Mouse (Mus musculus) forebrain, postnatal 0 days (tissue): ENCODE results near the gene Rexo5. TPM values are rescaled to one million over a fixed set of nuclear protein-coding genes. Genes with fewer than 3 reads are reported as not detected.

Experiments used
- ATAC-seq: fragments of 200-750 bp; cut with Nextera tagmentation; 2 replicates; pipeline ENCODE4 v1.8.0; 2017; ENCODE audit warnings: mild to moderate bottlenecking, moderate library complexity
- DNase-seq: peaks from one replicate; pipeline ENCODE4 v3.0.0-alpha.2; 2015
- H3K27ac ChIP-seq: fragments of 300-500 bp; sonication (generic); 2 replicates; pipeline ENCODE4 v1.5.1; 2014; ENCODE audit warnings: low read depth, mild to moderate bottlenecking, antibody characterized with exemption, low read length, moderate library complexity, mixed read lengths
- H3K27me3 ChIP-seq: fragments of 300-500 bp; sonication (generic); 2 replicates; pipeline ENCODE4 v1.6.1; 2014; ENCODE audit warnings: mild to moderate bottlenecking, low read length, mixed read lengths; ENCODE audit not compliant: insufficient read depth
- H3K36me3 ChIP-seq: fragments of 300-500 bp; sonication (generic); 2 replicates; pipeline ENCODE4 v1.6.1; 2014; ENCODE audit warnings: mild to moderate bottlenecking, moderate library complexity; ENCODE audit not compliant: insufficient read depth
- H3K4me1 ChIP-seq: fragments of 300-500 bp; sonication (generic); 2 replicates; pipeline ENCODE4 v1.6.1; 2014; ENCODE audit warnings: antibody characterized with exemption; ENCODE audit not compliant: insufficient read depth
- H3K4me2 ChIP-seq: fragments of 300-500 bp; sonication (generic); 2 replicates; pipeline ENCODE4 v1.6.1; 2014; ENCODE audit warnings: low read depth, mild to moderate bottlenecking, moderate library complexity
- H3K4me3 ChIP-seq: fragments of 300-500 bp; sonication (generic); 2 replicates; pipeline ENCODE4 v1.5.1; 2014; ENCODE audit warnings: low read depth, low read length, mixed read lengths
- H3K9ac ChIP-seq: fragments of 300-500 bp; sonication (generic); 2 replicates; pipeline ENCODE4 v1.6.1; 2014; ENCODE audit warnings: mild to moderate bottlenecking
- H3K9me3 ChIP-seq: fragments of 300-500 bp; sonication (generic); 2 replicates; pipeline ENCODE4 v1.6.1; 2016; ENCODE audit warnings: low read length
- CTCF ChIP-seq: sonication (generic); IDR thresholded peaks from 2 replicates; pipeline ENCODE4 v1.5.1; 2016; ENCODE audit warnings: antibody characterized with exemption, control low read depth, low read depth
- WGBS: fragments of 180-500 bp; shearing (Covaris S2); extraction: QIAGEN DNeasy Blood & Tissue Kit; methylation state at CpG from one replicate; pipeline ENCODE4 v1.1.7; 2014; 5-methylcytosine and 5-hydroxymethylcytosine counted together
- polyA plus RNA-seq: library from polyadenylated mRNA; unstranded; fragments of >200 nt; fragmentation: Nextera tagmentation; extraction: Ambion mirVana; gene quantifications from 2 replicates; pipeline ENCODE4 v1.2.1, GENCODE M21; 2015
- total RNA-seq: library from RNA; depleted of rRNA; stranded (reverse); fragments of >200 nt; gene quantifications from 2 replicates; pipeline ENCODE4 v1.2.3, GENCODE M21; 2014

Gene Rexo5
- total and polyA plus RNA-seq, 2 experiments from 2014 or later = 5.2 to 5.4 TPM

- H3K9ac ChIP-seq = no peak overlapping the region
- H3K27me3 ChIP-seq = no peaks in the 10 kb centered on the region
- no peaks in the 10 kb centered on the region for H3K9me3 ChIP-seq
- H3K27ac ChIP-seq = no peak overlapping the region
- no peak overlapping the region for H3K4me2 ChIP-seq
- no peak for TF ChIP-seq CTCF
- no peaks in the 10 kb centered on the region for H3K36me3 ChIP-seq
- 70% methylated on average over 4 of the region's 4 CpGs for WGBS
- H3K4me3 ChIP-seq = no peak overlapping the region
- no peak for DNase-seq
- no peaks in the 10 kb centered on the region for H3K4me1 ChIP-seq
- ATAC-seq = no peak
Observed at GRCm38 (mm10) chr7:119762166-119762697, 31.6 kb upstream of the Rexo5 start.

GRCm38 (mm10) chr7:119764377-119764776 lies 29.4 kb upstream of the Rexo5 start:
- no peak overlapping the region for H3K4me3 ChIP-seq
- TF ChIP-seq CTCF = no peak
- no peak overlapping the region for H3K27ac ChIP-seq
- H3K9ac ChIP-seq = no peak overlapping the region
- no peaks in the 10 kb centered on the region for H3K4me1 ChIP-seq
- no peak overlapping the region for H3K4me2 ChIP-seq
- H3K36me3 ChIP-seq = no peaks in the 10 kb centered on the region
- WGBS = 93% methylated on average over 3 of the region's 3 CpGs
- H3K9me3 ChIP-seq = no peaks in the 10 kb centered on the region
- no peak for DNase-seq
- no peak for ATAC-seq
- H3K27me3 ChIP-seq = no peaks in the 10 kb centered on the region

- ATAC-seq (no peak), DNase-seq (no peak)
- Histone ChIP-seq H3K4me3 (no peak overlapping the region), H3K36me3 (no peaks in the 10 kb centered on the region), H3K4me1 (no peaks in the 10 kb centered on the region), H3K9ac (no peak overlapping the region), H3K4me2 (no peak overlapping the region), H3K9me3 (no peaks in the 10 kb centered on the region), H3K27ac (no peak overlapping the region), H3K27me3 (no peaks in the 10 kb centered on the region)
- TF ChIP-seq CTCF = no peak
- 86% methylated on average over 6 of the region's 6 CpGs for WGBS
Observed at GRCm38 (mm10) chr7:119766996-119767395, 26.8 kb upstream of the Rexo5 start.

- ATAC-seq = no peak
- WGBS = 91% methylated on average over 8 of the region's 8 CpGs
- no peak for TF ChIP-seq CTCF
Observed at GRCm38 (mm10) chr7:119769895-119770294, 23.9 kb upstream of the Rexo5 start.

GRCm38 (mm10) chr7:119783453-119783852 lies 10.4 kb upstream of the Rexo5 start:
- H3K9me3 ChIP-seq = no peaks in the 10 kb centered on the region
- no peak for ATAC-seq
- WGBS = 94% methylated on average over 2 of the region's 2 CpGs
- no peak overlapping the region for H3K27ac ChIP-seq
- no peak overlapping the region for H3K4me2 ChIP-seq
- H3K4me1 ChIP-seq = no peaks in the 10 kb centered on the region
- H3K27me3 ChIP-seq = no peaks in the 10 kb centered on the region
- H3K4me3 ChIP-seq = no peak overlapping the region
- no peak for DNase-seq
- no peak overlapping the region for H3K9ac ChIP-seq
- TF ChIP-seq CTCF = no peak
- peaks cover 21% of the 10 kb centered on the region for H3K36me3 ChIP-seq

More at GRCm38 (mm10) chr7:119769895-119770294, 23.9 kb upstream of the Rexo5 start:
- Histone ChIP-seq H3K4me1 (no peaks in the 10 kb centered on the region), H3K27ac (no peak overlapping the region), H3K27me3 (no peaks in the 10 kb centered on the region), H3K4me2 (no peak overlapping the region), H3K9ac (no peak overlapping the region), H3K4me3 (no peak overlapping the region), H3K9me3 (no peaks in the 10 kb centered on the region), H3K36me3 (no peaks in the 10 kb centered on the region)
- DNase-seq = no peak

- Histone ChIP-seq H3K27me3 (no peaks in the 10 kb centered on the region), H3K4me1 (no peaks in the 10 kb centered on the region), H3K36me3 (peaks cover 28% of the 10 kb centered on the region), H3K4me2 (no peak overlapping the region), H3K27ac (no peak overlapping the region), H3K9ac (no peak overlapping the region), H3K9me3 (no peaks in the 10 kb centered on the region), H3K4me3 (no peak overlapping the region)
- DNase-seq = no peak
- no peak for TF ChIP-seq CTCF
- ATAC-seq = no peak
- WGBS = 89% methylated on average over 5 of the region's 5 CpGs
Observed at GRCm38 (mm10) chr7:119784908-119785307, 8.9 kb upstream of the Rexo5 start.

- H3K4me2 ChIP-seq = no peak overlapping the region
- peaks cover 24% of the 10 kb centered on the region for H3K36me3 ChIP-seq
- H3K9ac ChIP-seq = no peak overlapping the region
- H3K4me3 ChIP-seq = no peak overlapping the region
- DNase-seq (no peak), ATAC-seq (no peak)
- no peaks in the 10 kb centered on the region for H3K9me3 ChIP-seq
- WGBS = 94% methylated on average over 3 of the region's 3 CpGs
- no peak for TF ChIP-seq CTCF
- no peak overlapping the region for H3K27ac ChIP-seq
- no peaks in the 10 kb centered on the region for H3K27me3 ChIP-seq
- no peaks in the 10 kb centered on the region; the same call in 1 of the 2 replicates for H3K4me1 ChIP-seq
Observed at GRCm38 (mm10) chr7:119789024-119789423, 4.8 kb upstream of the Rexo5 start.
